Mouse (Mus musculus) midbrain, embryonic 14.5 days (tissue): ENCODE results near the gene Nrbp1. TPM values are rescaled to one million over a fixed set of nuclear protein-coding genes. Genes with fewer than 3 reads are reported as not detected.

Source experiments
- ATAC-seq: fragments of 200-750 bp; cut with Nextera tagmentation; 2 replicates; pipeline ENCODE4 v1.8.0; 2017; ENCODE audit warnings: moderate number of reproducible peaks, moderate library complexity; ENCODE audit not compliant: low FRiP score, low TSS enrichment
- DNase-seq: peaks from one replicate; pipeline ENCODE4 v3.0.0-alpha.2; 2015
- H3K27ac ChIP-seq: fragments of 300-500 bp; sonication (generic); replicated peaks from 2 replicates; pipeline ENCODE4 v1.5.1; 2014; ENCODE audit warnings: mild to moderate bottlenecking, low read depth, low read length, moderate library complexity
- H3K27me3 ChIP-seq: fragments of 300-500 bp; sonication (generic); 2 replicates; pipeline ENCODE4 v1.6.1; 2014; ENCODE audit warnings: low read length, control low read depth, mixed read lengths; ENCODE audit not compliant: control insufficient read depth, insufficient read depth
- H3K36me3 ChIP-seq: fragments of 300-500 bp; sonication (generic); 2 replicates; pipeline ENCODE4 v1.6.1; 2014; ENCODE audit warnings: low read length, control low read depth; ENCODE audit not compliant: control insufficient read depth, insufficient read depth
- H3K4me1 ChIP-seq: fragments of 300-500 bp; sonication (generic); 2 replicates; pipeline ENCODE4 v1.6.1; 2014; ENCODE audit warnings: mild to moderate bottlenecking, antibody characterized with exemption, low read length, control low read depth; ENCODE audit not compliant: control insufficient read depth, insufficient read depth
- H3K4me2 ChIP-seq: fragments of 300-500 bp; sonication (generic); 2 replicates; pipeline ENCODE4 v1.6.1; 2014; ENCODE audit warnings: mild to moderate bottlenecking, low read length, moderate library complexity
- H3K4me3 ChIP-seq: fragments of 300-500 bp; sonication (generic); replicated peaks from 2 replicates; pipeline ENCODE4 v1.5.1; 2014; ENCODE audit warnings: low read depth, low read length
- H3K9ac ChIP-seq: fragments of 300-500 bp; sonication (generic); replicated peaks from 2 replicates; pipeline ENCODE4 v1.6.1; 2014; ENCODE audit warnings: mild to moderate bottlenecking, low read length, moderate library complexity
- H3K9me3 ChIP-seq: fragments of 300-500 bp; sonication (generic); 2 replicates; pipeline ENCODE4 v1.6.1; 2016; ENCODE audit warnings: low read length, control low read depth, mixed read lengths; ENCODE audit not compliant: control insufficient read depth
- WGBS: fragments of 180-500 bp; shearing (Covaris S2); extraction: QIAGEN DNeasy Blood & Tissue Kit; methylation state at CpG from one replicate; pipeline ENCODE4 v1.1.7; 2014; 5-methylcytosine and 5-hydroxymethylcytosine counted together
- polyA plus RNA-seq: library from polyadenylated mRNA; unstranded; fragments of >200 nt; fragmentation: Nextera tagmentation; extraction: Ambion mirVana; gene quantifications from 2 replicates; pipeline ENCODE4 v1.2.1, GENCODE M21; 2014

The Nrbp1 gene
- polyA plus RNA-seq, 1 experiment from 2014 or later = 153 TPM

- DNase-seq (no peak), ATAC-seq (no peak)
- Histone ChIP-seq H3K4me1 (0 out of 2 replicates have a peak, but pooled peaks cover 5% of the 10 kb centered on the region), H3K27me3 (no peaks in the 10 kb centered on the region), H3K4me3 (no peak overlapping the region), H3K4me2 (no peak overlapping the region; the same call in 1 of the 2 replicates), H3K27ac (no peak overlapping the region), H3K9me3 (no peaks in the 10 kb centered on the region), H3K9ac (no peak overlapping the region), H3K36me3 (peaks cover 94% of the 10 kb centered on the region)
- 67% methylated on average over 10 of the region's 10 CpGs for WGBS
Measured at GRCm38 (mm10) chr5:31252151-31252550, 11.5 kb downstream of the Nrbp1 start.

GRCm38 (mm10) chr5:31252795-31253545 is 12.3 kb downstream of the Nrbp1 start:
- ATAC-seq = no peak
- peaks cover 93% of the 10 kb centered on the region for H3K36me3 ChIP-seq
- 88% methylated on average over 16 of the region's 16 CpGs for WGBS

GRCm38 (mm10) chr5:31253806-31254205 is 13.1 kb downstream of the Nrbp1 start:
- Histone ChIP-seq H3K27me3 (no peaks in the 10 kb centered on the region), H3K4me3 (no peak overlapping the region), H3K4me1 (0 out of 2 replicates have a peak, but pooled peaks cover 5% of the 10 kb centered on the region), H3K4me2 (no peak overlapping the region), H3K9me3 (no peaks in the 10 kb centered on the region), H3K9ac (no peak overlapping the region), H3K36me3 (peaks cover 86% of the 10 kb centered on the region), H3K27ac (no peak overlapping the region)
- 91% methylated on average over 8 of the region's 8 CpGs for WGBS
- DNase-seq = no peak
- no peak for ATAC-seq

More at GRCm38 (mm10) chr5:31252795-31253545, 12.3 kb downstream of the Nrbp1 start:
- no peak overlapping the region for H3K4me2 ChIP-seq
- H3K9ac ChIP-seq = no peak overlapping the region
- H3K4me3 ChIP-seq = no peak overlapping the region
- no peak overlapping the region for H3K27ac ChIP-seq
- no peaks in the 10 kb centered on the region for H3K27me3 ChIP-seq
- H3K4me1 ChIP-seq = 0 out of 2 replicates have a peak, but pooled peaks cover 5% of the 10 kb centered on the region
- no peak for DNase-seq
- H3K9me3 ChIP-seq = no peaks in the 10 kb centered on the region

- WGBS = 88% methylated on average over 7 of the region's 7 CpGs
- no peak overlapping the region for H3K4me2 ChIP-seq
- no peak overlapping the region for H3K27ac ChIP-seq
- no peaks in the 10 kb centered on the region for H3K27me3 ChIP-seq
- H3K36me3 ChIP-seq = peaks cover 86% of the 10 kb centered on the region
- H3K9ac ChIP-seq = no peak overlapping the region
- no peaks in the 10 kb centered on the region for H3K9me3 ChIP-seq
- DNase-seq (no peak), ATAC-seq (no peak)
- H3K4me3 ChIP-seq = no peak overlapping the region
- H3K4me1 ChIP-seq = 0 out of 2 replicates have a peak, but pooled peaks cover 5% of the 10 kb centered on the region
Measured at GRCm38 (mm10) chr5:31254452-31254851, 13.8 kb downstream of the Nrbp1 start.

- no peak overlapping the region for H3K27ac ChIP-seq
- WGBS = 86% methylated on average over 8 of the region's 8 CpGs
- 0 out of 2 replicates have a peak, but pooled peaks cover 5% of the 10 kb centered on the region for H3K4me1 ChIP-seq
- H3K4me3 ChIP-seq = no peak overlapping the region
- DNase-seq (no peak), ATAC-seq (no peak)
- H3K27me3 ChIP-seq = no peaks in the 10 kb centered on the region
- H3K9me3 ChIP-seq = no peaks in the 10 kb centered on the region
- no peak overlapping the region for H3K9ac ChIP-seq
- no peak overlapping the region for H3K4me2 ChIP-seq
- H3K36me3 ChIP-seq = peaks cover 86% of the 10 kb centered on the region
Measured at GRCm38 (mm10) chr5:31254901-31255300, 14.2 kb downstream of the Nrbp1 start.

GRCm38 (mm10) chr5:31255381-31255780 is 14.7 kb downstream of the Nrbp1 start:
- H3K4me3 ChIP-seq = no peak overlapping the region
- WGBS = 94% methylated on average over 2 of the region's 2 CpGs
- peaks cover 86% of the 10 kb centered on the region for H3K36me3 ChIP-seq
- H3K4me2 ChIP-seq = no peak overlapping the region
- DNase-seq = no peak
- H3K4me1 ChIP-seq = 0 out of 2 replicates have a peak, but pooled peaks cover 5% of the 10 kb centered on the region
- no peak for ATAC-seq
- H3K27me3 ChIP-seq = no peaks in the 10 kb centered on the region
- no peak overlapping the region for H3K9ac ChIP-seq
- no peak overlapping the region for H3K27ac ChIP-seq
- no peaks in the 10 kb centered on the region for H3K9me3 ChIP-seq

GRCm38 (mm10) chr5:31255971-31256370 is 15.3 kb downstream of the Nrbp1 start:
- H3K36me3 ChIP-seq = peaks cover 86% of the 10 kb centered on the region

GRCm38 (mm10) chr5:31257616-31258015 is 17.0 kb downstream of the Nrbp1 start:
- Histone ChIP-seq H3K4me1 (no peaks in the 10 kb centered on the region), H3K9me3 (no peaks in the 10 kb centered on the region), H3K4me3 (no peak overlapping the region), H3K36me3 (peaks cover 86% of the 10 kb centered on the region), H3K27ac (no peak overlapping the region), H3K9ac (no peak overlapping the region), H3K4me2 (no peak overlapping the region), H3K27me3 (no peaks in the 10 kb centered on the region)
- no peak for ATAC-seq
- DNase-seq = no peak
- 88% methylated on average over 11 of the region's 11 CpGs for WGBS

More at GRCm38 (mm10) chr5:31255971-31256370, 15.3 kb downstream of the Nrbp1 start:
- no peaks in the 10 kb centered on the region for H3K9me3 ChIP-seq
- no peak overlapping the region for H3K27ac ChIP-seq
- no peaks in the 10 kb centered on the region for H3K27me3 ChIP-seq
- H3K4me3 ChIP-seq = no peak overlapping the region
- no peak overlapping the region for H3K4me2 ChIP-seq
- 85% methylated on average over 2 of the region's 2 CpGs for WGBS
- no peak for DNase-seq
- H3K4me1 ChIP-seq = 0 out of 2 replicates have a peak, but pooled peaks cover 5% of the 10 kb centered on the region
- ATAC-seq = no peak
- no peak overlapping the region for H3K9ac ChIP-seq

GRCm38 (mm10) chr5:31266101-31266500 is 25.4 kb downstream of the Nrbp1 start:
- Histone ChIP-seq H3K36me3 (peaks cover 89% of the 10 kb centered on the region), H3K27ac (no peak overlapping the region), H3K4me2 (no peak overlapping the region), H3K27me3 (no peaks in the 10 kb centered on the region), H3K4me3 (no peak overlapping the region), H3K9me3 (no peaks in the 10 kb centered on the region), H3K4me1 (no peaks in the 10 kb centered on the region), H3K9ac (no peak overlapping the region)
- 89% methylated on average over 7 of the region's 7 CpGs for WGBS
- no peak for DNase-seq
- no peak for ATAC-seq
